Mouse (Mus musculus): ENCODE data around the gene Arpc1a. TPM values are rescaled to one million over a fixed set of nuclear protein-coding genes. Genes with fewer than 3 reads are reported as not detected.
"Not testable (repeated sequence)": the region's sequence is repeated elsewhere in the genome, so short reads cannot be mapped to it uniquely, and the experiment has no call there.

Arpc1a gene
- total and polyA plus RNA-seq, 2 experiments from 2014 or later = 157 to 220 TPM

GRCm38 (mm10) chr5:145120921-145121320, 37.3 kb downstream of the Arpc1a start:
- no peak for TF ChIP-seq CTCF (IDR thresholded peaks at IDR 0.05; ENCODE audit: low read depth)
- no peak overlapping the region for H3K4me2 ChIP-seq (ENCODE audit: low read depth, low read length)
- H3K27me3 ChIP-seq (ENCODE audit: insufficient read depth, low read length) = no peaks in the 10 kb centered on the region
- H3K27ac ChIP-seq = no peak overlapping the region
- DNase-seq (ENCODE audit: low spot score) (no peak), ATAC-seq (no peak)
- WGBS = 86% methylated on average over 7 of the region's 7 CpGs
- no peak overlapping the region for H3K9ac ChIP-seq (replicated peaks; ENCODE audit: low read length)
- no peaks in the 10 kb centered on the region for H3K9me3 ChIP-seq (ENCODE audit: low read length)
- H3K36me3 ChIP-seq (ENCODE audit: insufficient read depth, low read length) = peaks cover 8% of the 10 kb centered on the region; the same call in 1 of the 2 replicates
- H3K4me1 ChIP-seq (ENCODE audit: insufficient read depth, low read length) = no peaks in the 10 kb centered on the region
- H3K4me3 ChIP-seq (ENCODE audit: low read length) = no peak overlapping the region

- no peak for ATAC-seq
Measured at GRCm38 (mm10) chr5:145123396-145123795, 39.8 kb downstream of the Arpc1a start.

GRCm38 (mm10) chr5:145126580-145126979, 43.0 kb downstream of the Arpc1a start:
- no peak overlapping the region for H3K4me2 ChIP-seq (ENCODE audit: low read depth, low read length)
- peaks cover 42% of the 10 kb centered on the region for H3K36me3 ChIP-seq (ENCODE audit: insufficient read depth, low read length)

More at GRCm38 (mm10) chr5:145123396-145123795, 39.8 kb downstream of the Arpc1a start:
- no peak overlapping the region for H3K27ac ChIP-seq
- no peaks in the 10 kb centered on the region for H3K27me3 ChIP-seq (ENCODE audit: insufficient read depth, low read length)
- no peaks in the 10 kb centered on the region for H3K9me3 ChIP-seq (ENCODE audit: low read length)
- no peaks in the 10 kb centered on the region for H3K4me1 ChIP-seq (ENCODE audit: insufficient read depth, low read length)
- 95% methylated on average over 19 of the region's 19 CpGs for WGBS
- no peak for TF ChIP-seq CTCF (IDR thresholded peaks at IDR 0.05; ENCODE audit: low read depth)
- H3K4me3 ChIP-seq (ENCODE audit: low read length) = no peak overlapping the region
- H3K9ac ChIP-seq (replicated peaks; ENCODE audit: low read length) = no peak overlapping the region
- no peak overlapping the region for H3K4me2 ChIP-seq (ENCODE audit: low read depth, low read length)
- peaks cover 20% of the 10 kb centered on the region; the same call in 1 of the 2 replicates for H3K36me3 ChIP-seq (ENCODE audit: insufficient read depth, low read length)
- DNase-seq (ENCODE audit: low spot score) = no peak

GRCm38 (mm10) chr5:145129124-145129523, 45.5 kb downstream of the Arpc1a start:
- Histone ChIP-seq H3K27me3 (ENCODE audit: insufficient read depth, low read length) (no peaks in the 10 kb centered on the region), H3K9ac (replicated peaks; ENCODE audit: low read length) (no peak overlapping the region), H3K4me2 (ENCODE audit: low read depth, low read length) (no peak overlapping the region), H3K4me1 (ENCODE audit: insufficient read depth, low read length) (no peaks in the 10 kb centered on the region), H3K36me3 (ENCODE audit: insufficient read depth, low read length) (peaks cover 64% of the 10 kb centered on the region), H3K4me3 (ENCODE audit: low read length) (no peak overlapping the region), H3K27ac (no peak overlapping the region), H3K9me3 (ENCODE audit: low read length) (no peaks in the 10 kb centered on the region)
- 89% methylated on average over 4 of the region's 4 CpGs for WGBS
- ATAC-seq (no peak), DNase-seq (ENCODE audit: low spot score) (no peak)
- no peak for TF ChIP-seq CTCF (IDR thresholded peaks at IDR 0.05; ENCODE audit: low read depth)

More at GRCm38 (mm10) chr5:145126580-145126979, 43.0 kb downstream of the Arpc1a start:
- no peak for TF ChIP-seq CTCF (IDR thresholded peaks at IDR 0.05; ENCODE audit: low read depth)
- ATAC-seq = no peak
- WGBS = 95% methylated on average over 9 of the region's 9 CpGs
- DNase-seq (ENCODE audit: low spot score) = no peak
- no peaks in the 10 kb centered on the region for H3K4me1 ChIP-seq (ENCODE audit: insufficient read depth, low read length)
- no peaks in the 10 kb centered on the region for H3K9me3 ChIP-seq (ENCODE audit: low read length)
- H3K4me3 ChIP-seq (ENCODE audit: low read length) = no peak overlapping the region
- H3K9ac ChIP-seq (replicated peaks; ENCODE audit: low read length) = no peak overlapping the region
- H3K27ac ChIP-seq = no peak overlapping the region
- H3K27me3 ChIP-seq (ENCODE audit: insufficient read depth, low read length) = no peaks in the 10 kb centered on the region

- WGBS = 96% methylated on average over 5 of the region's 6 CpGs
- DNase-seq (ENCODE audit: low spot score) = not testable (repeated sequence)
Measured at GRCm38 (mm10) chr5:145129773-145130172, 46.1 kb downstream of the Arpc1a start.

GRCm38 (mm10) chr5:145130191-145130590, 46.6 kb downstream of the Arpc1a start:
- Histone ChIP-seq H3K4me2 (ENCODE audit: low read depth, low read length) (no peak overlapping the region), H3K9ac (replicated peaks; ENCODE audit: low read length) (no peak overlapping the region), H3K27ac (no peak overlapping the region), H3K4me3 (ENCODE audit: low read length) (no peak overlapping the region), H3K9me3 (ENCODE audit: low read length) (no peaks in the 10 kb centered on the region), H3K36me3 (ENCODE audit: insufficient read depth, low read length) (peaks cover 71% of the 10 kb centered on the region), H3K27me3 (ENCODE audit: insufficient read depth, low read length) (no peaks in the 10 kb centered on the region), H3K4me1 (ENCODE audit: insufficient read depth, low read length) (no peaks in the 10 kb centered on the region)
- ATAC-seq = no peak
- TF ChIP-seq CTCF (IDR thresholded peaks at IDR 0.05; ENCODE audit: low read depth) = no peak
- DNase-seq (ENCODE audit: low spot score) = no peak
- 89% methylated on average over 11 of the region's 11 CpGs for WGBS

More at GRCm38 (mm10) chr5:145129773-145130172, 46.1 kb downstream of the Arpc1a start:
- H3K4me1 ChIP-seq (ENCODE audit: insufficient read depth, low read length); H3K9ac ChIP-seq (replicated peaks; ENCODE audit: low read length); H3K4me3 ChIP-seq (ENCODE audit: low read length); H3K27me3 ChIP-seq (ENCODE audit: insufficient read depth, low read length); H3K4me2 ChIP-seq (ENCODE audit: low read depth, low read length); H3K27ac ChIP-seq; H3K9me3 ChIP-seq (ENCODE audit: low read length); ATAC-seq: not testable (repeated sequence)
- H3K36me3 ChIP-seq (ENCODE audit: insufficient read depth, low read length) = peaks cover 67% of the 10 kb centered on the region

GRCm38 (mm10) chr5:145130995-145131394, 47.4 kb downstream of the Arpc1a start:
- no peaks in the 10 kb centered on the region for H3K9me3 ChIP-seq (ENCODE audit: low read length)
- TF ChIP-seq CTCF (IDR thresholded peaks at IDR 0.05; ENCODE audit: low read depth) = no peak
- H3K36me3 ChIP-seq (ENCODE audit: insufficient read depth, low read length) = peaks cover 73% of the 10 kb centered on the region
- DNase-seq (ENCODE audit: low spot score) (no peak), ATAC-seq (no peak)
- no peak overlapping the region for H3K27ac ChIP-seq
- H3K4me1 ChIP-seq (ENCODE audit: insufficient read depth, low read length) = no peaks in the 10 kb centered on the region
- H3K9ac ChIP-seq (replicated peaks; ENCODE audit: low read length) = no peak overlapping the region
- 91% methylated on average over 3 of the region's 3 CpGs for WGBS
- H3K4me3 ChIP-seq (ENCODE audit: low read length) = no peak overlapping the region
- H3K27me3 ChIP-seq (ENCODE audit: insufficient read depth, low read length) = no peaks in the 10 kb centered on the region
- no peak overlapping the region for H3K4me2 ChIP-seq (ENCODE audit: low read depth, low read length)

Data from hindbrain, postnatal 0 days (tissue).